Mouse (Mus musculus): ENCODE results near the gene Nrxn1. TPM values are rescaled to one million over a fixed set of nuclear protein-coding genes. Genes with fewer than 3 reads are reported as not detected.
"Not testable (repeated sequence)": the region's sequence is repeated elsewhere in the genome, so short reads cannot be mapped to it uniquely, and the experiment has no call there.

The Nrxn1 gene
- polyA plus RNA-seq, 1 experiment from 2014 or later, result 4.6 TPM

DNA sequence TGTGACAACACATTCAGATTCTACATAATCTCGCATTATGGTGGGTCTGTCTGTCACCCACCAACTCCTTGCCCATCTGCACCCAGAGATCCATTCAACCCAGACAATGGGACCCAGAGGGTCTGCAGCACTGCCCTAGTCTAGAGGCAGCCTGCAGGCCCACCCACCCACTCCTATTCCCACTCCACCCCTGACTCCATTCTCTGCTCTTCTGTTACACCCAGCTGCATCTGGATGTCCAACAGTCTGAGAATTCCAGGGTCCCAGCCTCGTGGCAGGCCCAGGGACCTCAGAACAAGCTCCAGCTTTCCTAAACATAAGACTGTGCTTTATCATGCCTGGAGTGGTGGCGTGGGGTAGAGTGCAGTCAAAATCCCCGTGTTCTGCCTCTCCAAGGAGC lies 820.6 kb downstream of the Nrxn1 start:
- no peak for ATAC-seq (ENCODE audit: low FRiP score, low TSS enrichment)
- H3K27ac ChIP-seq (ENCODE audit: low read length), result no peak overlapping the region
- H3K36me3 ChIP-seq (ENCODE audit: insufficient read depth, low read length), result no peaks in the 10 kb centered on the region
- no peak overlapping the region for H3K4me3 ChIP-seq (ENCODE audit: low read length)
- no peaks in the 10 kb centered on the region for H3K27me3 ChIP-seq (ENCODE audit: insufficient read depth, low read length)
- no peak overlapping the region for H3K4me2 ChIP-seq (replicated peaks; ENCODE audit: low read depth, low read length)
- WGBS, result 58% methylated on average over 4 of the region's 4 CpGs
- H3K4me1 ChIP-seq (ENCODE audit: insufficient read depth, low read length), result no peaks in the 10 kb centered on the region
- no peak overlapping the region for H3K9ac ChIP-seq (replicated peaks; ENCODE audit: low read length)
- H3K9me3 ChIP-seq (ENCODE audit: low read length), result no peaks in the 10 kb centered on the region

DNA sequence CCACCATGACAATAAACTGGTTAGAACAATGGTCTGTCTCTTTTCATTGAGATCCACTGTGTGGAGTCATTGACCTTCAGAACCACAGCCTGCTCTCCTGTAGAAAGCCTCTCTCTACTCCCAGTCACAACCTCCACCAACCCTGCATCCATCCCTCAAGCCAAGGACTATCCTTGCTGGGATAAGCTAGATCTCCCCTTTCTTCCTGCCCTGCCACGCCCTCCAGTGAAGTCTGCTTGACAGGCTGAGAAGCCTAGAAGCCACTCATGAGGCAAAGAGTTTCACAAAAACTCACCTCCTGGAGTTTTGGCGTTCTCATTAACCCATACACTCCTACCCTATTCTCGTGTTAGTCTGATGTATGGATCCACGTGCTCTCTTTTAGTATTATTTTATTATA lies 821.7 kb downstream of the Nrxn1 start:
- H3K4me1 ChIP-seq (ENCODE audit: insufficient read depth, low read length), result no peaks in the 10 kb centered on the region
- no peak for ATAC-seq (ENCODE audit: low FRiP score, low TSS enrichment)
- no peak overlapping the region for H3K27ac ChIP-seq (ENCODE audit: low read length)
- H3K9ac ChIP-seq (replicated peaks; ENCODE audit: low read length), result no peak overlapping the region
- no peaks in the 10 kb centered on the region for H3K9me3 ChIP-seq (ENCODE audit: low read length)
- H3K4me3 ChIP-seq (ENCODE audit: low read length), result no peak overlapping the region
- no peaks in the 10 kb centered on the region for H3K27me3 ChIP-seq (ENCODE audit: insufficient read depth, low read length)
- H3K36me3 ChIP-seq (ENCODE audit: insufficient read depth, low read length), result no peaks in the 10 kb centered on the region
- WGBS, result 26% methylated on average over 4 of the region's 4 CpGs
- no peak overlapping the region for H3K4me2 ChIP-seq (replicated peaks; ENCODE audit: low read depth, low read length)

DNA sequence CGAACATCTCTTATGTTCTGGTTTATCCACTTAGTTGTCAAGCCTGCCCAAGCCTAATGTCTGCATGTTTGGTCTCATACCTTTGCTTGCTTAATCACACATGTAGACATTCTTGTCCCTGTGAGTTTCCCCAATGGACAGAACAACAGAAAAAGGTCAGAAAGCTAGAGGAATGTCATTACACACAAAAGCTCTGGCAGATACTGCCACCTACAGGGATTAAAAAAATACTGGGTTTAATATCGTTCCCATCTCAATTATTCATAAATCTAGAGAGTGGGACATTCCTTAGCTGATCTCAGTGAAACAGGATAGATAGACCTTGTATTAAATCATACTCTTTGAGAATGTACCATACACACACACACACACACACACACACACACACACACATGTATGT lies 823.7 kb downstream of the Nrxn1 start:
- H3K4me1 ChIP-seq (ENCODE audit: insufficient read depth, low read length), result no peaks in the 10 kb centered on the region
- H3K4me2 ChIP-seq (replicated peaks; ENCODE audit: low read depth, low read length), result no peak overlapping the region
- H3K36me3 ChIP-seq (ENCODE audit: insufficient read depth, low read length), result no peaks in the 10 kb centered on the region
- no peak overlapping the region for H3K4me3 ChIP-seq (ENCODE audit: low read length)
- H3K9ac ChIP-seq (replicated peaks; ENCODE audit: low read length), result no peak overlapping the region
- H3K9me3 ChIP-seq (ENCODE audit: low read length), result no peaks in the 10 kb centered on the region
- H3K27ac ChIP-seq (ENCODE audit: low read length), result no peak overlapping the region
- H3K27me3 ChIP-seq (ENCODE audit: insufficient read depth, low read length), result no peaks in the 10 kb centered on the region
- 83% methylated on average over 2 of the region's 2 CpGs for WGBS
- no peak for ATAC-seq (ENCODE audit: low FRiP score, low TSS enrichment)

DNA sequence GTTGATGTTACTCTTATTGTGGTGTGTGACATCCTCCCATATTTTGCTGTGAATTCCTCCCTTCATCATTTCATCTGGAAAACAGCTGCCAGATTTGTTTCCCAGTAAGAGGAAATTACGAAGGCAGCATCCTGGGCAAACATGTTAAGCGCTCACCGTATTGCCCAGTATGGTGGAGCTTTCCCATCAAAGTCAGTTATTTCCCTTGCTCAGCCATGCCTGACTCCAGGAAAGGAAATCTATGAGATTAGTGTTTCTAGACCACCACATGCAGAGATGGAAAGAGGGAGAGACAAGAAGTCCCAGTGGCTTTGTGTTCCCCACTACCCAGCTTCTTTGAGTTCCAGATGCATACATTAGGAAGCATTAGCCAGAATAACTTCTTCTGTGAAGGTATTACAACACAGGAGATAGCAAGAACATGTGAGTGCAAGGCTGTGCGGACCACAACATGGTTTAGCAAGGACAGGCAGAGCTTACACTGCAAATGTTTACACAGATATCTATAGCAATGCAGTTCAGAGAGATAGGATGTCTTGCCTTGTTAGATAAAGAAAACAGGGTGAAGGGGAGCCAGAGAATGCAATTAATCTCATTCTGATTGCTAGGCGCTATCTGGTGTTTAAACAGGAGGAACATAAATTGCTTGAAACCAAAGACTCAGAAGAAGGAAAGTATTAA lies 839.3 kb downstream of the Nrxn1 start:
- Histone ChIP-seq H3K9me3 (ENCODE audit: low read length) (no peaks in the 10 kb centered on the region), H3K9ac (replicated peaks; ENCODE audit: low read length) (no peak overlapping the region), H3K27ac (ENCODE audit: low read length) (no peak overlapping the region), H3K4me1 (ENCODE audit: insufficient read depth, low read length) (peaks cover 3% of the 10 kb centered on the region; the same call in 1 of the 2 replicates), H3K4me3 (ENCODE audit: low read length) (no peak overlapping the region), H3K27me3 (ENCODE audit: insufficient read depth, low read length) (no peaks in the 10 kb centered on the region), H3K4me2 (replicated peaks; ENCODE audit: low read depth, low read length) (no peak overlapping the region), H3K36me3 (ENCODE audit: insufficient read depth, low read length) (no peaks in the 10 kb centered on the region)
- WGBS, result 34% methylated on average over 5 of the region's 5 CpGs
- no peak; the same call in 1 of the 2 replicates for ATAC-seq (ENCODE audit: low FRiP score, low TSS enrichment)

DNA sequence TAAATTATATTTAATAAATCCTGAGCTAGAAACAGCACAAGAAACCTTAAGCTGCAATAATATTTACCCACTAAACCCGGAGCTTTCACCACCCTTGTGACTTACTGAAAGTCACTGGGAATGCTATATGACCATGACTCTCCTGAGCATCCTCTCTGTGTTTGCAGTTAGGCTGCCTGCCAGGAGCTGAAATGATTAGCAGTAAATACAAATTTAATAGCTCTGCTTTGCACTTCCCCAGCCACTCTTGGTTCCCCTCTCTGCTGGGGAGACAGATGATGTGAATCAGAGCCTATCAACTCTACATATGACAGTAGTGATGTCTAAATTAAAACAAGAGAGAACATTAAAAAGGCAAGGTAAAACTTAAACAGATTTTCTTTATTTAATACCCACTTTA lies 840.7 kb downstream of the Nrxn1 start:
- H3K36me3 ChIP-seq (ENCODE audit: insufficient read depth, low read length), result no peaks in the 10 kb centered on the region
- no peak overlapping the region for H3K27ac ChIP-seq (ENCODE audit: low read length)
- no peak overlapping the region for H3K9ac ChIP-seq (replicated peaks; ENCODE audit: low read length)
- H3K4me3 ChIP-seq (ENCODE audit: low read length), result no peak overlapping the region
- no peak overlapping the region for H3K4me2 ChIP-seq (replicated peaks; ENCODE audit: low read depth, low read length)
- 48% methylated on average over 1 of the region's 1 CpGs for WGBS
- no peak for ATAC-seq (ENCODE audit: low FRiP score, low TSS enrichment)
- H3K27me3 ChIP-seq (ENCODE audit: insufficient read depth, low read length), result no peaks in the 10 kb centered on the region
- H3K4me1 ChIP-seq (ENCODE audit: insufficient read depth, low read length), result peaks cover 3% of the 10 kb centered on the region; the same call in 1 of the 2 replicates
- no peaks in the 10 kb centered on the region for H3K9me3 ChIP-seq (ENCODE audit: low read length)

DNA sequence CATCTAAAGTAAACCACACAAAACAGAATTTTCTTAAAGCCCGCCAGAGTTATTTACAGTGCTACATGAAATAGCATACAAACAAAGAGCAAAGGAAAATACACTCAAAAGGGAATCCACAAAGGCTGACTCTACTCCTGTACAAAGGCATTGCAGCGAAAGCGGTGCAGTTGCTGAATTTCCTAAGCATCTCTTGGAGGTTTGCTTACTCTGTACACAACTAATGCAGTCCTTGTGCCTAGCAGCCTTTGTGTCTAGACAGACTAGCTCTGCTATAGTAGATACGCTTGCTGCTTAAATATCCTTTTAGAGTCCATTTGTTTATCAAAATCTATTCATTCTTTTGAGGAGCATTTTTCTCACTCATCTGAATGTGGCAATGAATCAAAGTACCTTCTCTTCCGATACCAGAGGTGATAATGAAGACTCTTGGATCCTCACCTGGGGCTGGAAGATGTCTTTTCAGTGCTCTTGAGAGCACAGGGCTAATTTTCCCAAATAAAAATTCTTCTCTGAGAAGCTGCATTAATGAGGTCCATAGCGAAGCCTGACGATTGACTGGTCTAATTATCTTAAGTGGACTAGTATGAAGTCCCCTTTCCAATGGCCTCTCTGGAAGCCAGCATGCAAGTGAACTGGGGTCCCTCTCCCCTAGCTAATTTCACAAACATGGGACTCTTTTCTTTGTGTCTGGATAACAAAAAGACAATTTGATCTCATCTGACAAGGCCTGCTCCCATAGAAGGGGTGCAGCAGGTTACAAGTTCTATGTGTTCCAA lies 845.6 kb downstream of the Nrxn1 start:
- H3K9ac ChIP-seq (replicated peaks; ENCODE audit: low read length), result no peak overlapping the region
- H3K4me2 ChIP-seq (replicated peaks; ENCODE audit: low read depth, low read length), result no peak overlapping the region
- no peak for ATAC-seq (ENCODE audit: low FRiP score, low TSS enrichment)
- WGBS, result 93% methylated on average over 7 of the region's 7 CpGs
- no peaks in the 10 kb centered on the region for H3K36me3 ChIP-seq (ENCODE audit: insufficient read depth, low read length)
- no peaks in the 10 kb centered on the region for H3K9me3 ChIP-seq (ENCODE audit: low read length)
- no peaks in the 10 kb centered on the region for H3K4me1 ChIP-seq (ENCODE audit: insufficient read depth, low read length)
- H3K27ac ChIP-seq (ENCODE audit: low read length), result no peak overlapping the region
- H3K27me3 ChIP-seq (ENCODE audit: insufficient read depth, low read length), result no peaks in the 10 kb centered on the region
- no peak overlapping the region for H3K4me3 ChIP-seq (ENCODE audit: low read length)

DNA sequence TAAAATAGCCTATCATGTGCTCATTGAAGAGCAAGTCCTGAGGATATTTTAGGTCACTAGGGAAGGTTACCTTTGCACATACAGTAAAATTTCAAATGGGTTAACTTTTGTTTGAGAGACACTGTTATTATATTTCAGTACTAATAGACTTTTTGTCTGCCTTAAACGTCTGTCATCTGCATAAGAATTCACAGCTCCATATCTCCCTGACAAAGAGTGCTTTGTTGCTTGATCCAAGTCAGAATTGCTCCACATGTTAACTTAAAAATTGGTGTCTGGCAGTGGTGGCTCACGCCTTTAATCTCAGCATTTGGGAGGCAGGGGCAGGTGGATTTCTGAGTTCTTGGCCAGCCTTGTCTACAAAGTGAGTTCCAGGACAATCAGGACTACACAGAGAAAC lies 848.5 kb downstream of the Nrxn1 start:
- Histone ChIP-seq H3K27ac (ENCODE audit: low read length) (no peak overlapping the region), H3K4me3 (ENCODE audit: low read length) (no peak overlapping the region), H3K27me3 (ENCODE audit: insufficient read depth, low read length) (no peaks in the 10 kb centered on the region), H3K4me2 (replicated peaks; ENCODE audit: low read depth, low read length) (no peak overlapping the region), H3K9me3 (ENCODE audit: low read length) (no peaks in the 10 kb centered on the region), H3K4me1 (ENCODE audit: insufficient read depth, low read length) (no peaks in the 10 kb centered on the region), H3K9ac (replicated peaks; ENCODE audit: low read length) (no peak overlapping the region), H3K36me3 (ENCODE audit: insufficient read depth, low read length) (no peaks in the 10 kb centered on the region)
- WGBS, result 73% methylated on average over 2 of the region's 2 CpGs
- no peak for ATAC-seq (ENCODE audit: low FRiP score, low TSS enrichment)

DNA sequence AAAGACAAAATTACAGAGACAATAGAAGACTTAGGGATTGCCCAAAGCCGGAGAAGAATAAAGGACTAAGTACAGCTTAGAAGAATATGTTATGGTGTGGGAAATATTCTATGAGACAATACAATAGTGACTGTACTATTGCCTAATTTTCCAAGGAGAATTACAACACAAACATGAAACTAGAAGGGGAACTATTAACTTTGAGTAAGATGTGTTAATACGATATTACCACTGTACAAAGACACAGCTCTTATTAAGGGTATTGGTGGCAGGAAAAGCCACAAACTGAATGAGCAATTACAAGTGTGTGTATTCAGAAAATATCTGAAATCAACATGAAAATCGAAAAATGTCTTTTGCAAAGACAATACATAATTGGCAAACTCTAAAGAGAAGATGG lies 853.9 kb downstream of the Nrxn1 start:
- Histone ChIP-seq H3K36me3 (ENCODE audit: insufficient read depth, low read length) (no peaks in the 10 kb centered on the region), H3K4me1 (ENCODE audit: insufficient read depth, low read length) (no peaks in the 10 kb centered on the region), H3K9ac (replicated peaks; ENCODE audit: low read length) (no peak overlapping the region), H3K27me3 (ENCODE audit: insufficient read depth, low read length) (no peaks in the 10 kb centered on the region), H3K27ac (ENCODE audit: low read length) (no peak overlapping the region), H3K4me3 (ENCODE audit: low read length) (no peak overlapping the region), H3K4me2 (replicated peaks; ENCODE audit: low read depth, low read length) (no peak overlapping the region), H3K9me3 (ENCODE audit: low read length) (no peaks in the 10 kb centered on the region)
- WGBS, result 89% methylated on average over 3 of the region's 3 CpGs
- ATAC-seq (ENCODE audit: low FRiP score, low TSS enrichment), result no peak

DNA sequence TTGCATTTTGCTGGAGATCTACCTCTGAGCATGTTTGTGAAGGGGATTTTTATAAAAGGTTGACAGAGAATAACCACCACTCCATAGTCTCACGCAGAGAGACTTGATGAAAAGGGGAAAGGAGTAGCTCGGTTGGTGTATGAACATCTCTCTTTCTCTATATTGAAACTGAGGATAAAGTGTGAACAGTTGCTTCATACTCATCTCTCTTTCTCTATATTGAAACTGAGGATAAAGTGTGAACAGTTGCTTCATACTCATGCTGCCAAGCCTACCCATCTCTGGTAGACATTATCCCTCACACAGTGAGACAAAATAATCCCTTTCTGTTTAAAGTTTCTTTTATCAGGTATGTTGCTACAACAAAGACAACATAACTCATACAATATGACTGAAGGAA lies 854.4 kb downstream of the Nrxn1 start:
- 91% methylated on average over 2 of the region's 2 CpGs for WGBS

DNA sequence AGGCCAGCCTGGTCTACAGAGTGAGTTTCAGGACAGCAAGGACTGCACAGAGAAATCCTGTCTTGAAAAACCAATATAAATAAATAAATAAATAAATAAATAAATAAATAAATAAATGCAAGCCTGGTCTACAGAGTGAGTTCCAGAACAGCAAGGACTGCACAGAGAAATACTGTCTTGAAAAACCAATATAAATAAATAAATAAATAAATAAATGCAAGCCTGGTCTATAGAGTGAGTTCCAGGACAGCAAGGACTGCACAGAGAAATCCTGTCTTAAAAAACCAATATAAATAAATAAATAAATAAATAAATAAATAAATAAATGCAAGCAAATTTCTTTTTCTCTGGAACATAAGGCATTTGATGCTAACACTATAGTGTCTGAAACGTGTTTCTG lies 857.2 kb downstream of the Nrxn1 start:
- not testable (repeated sequence) for H3K9ac ChIP-seq (replicated peaks; ENCODE audit: low read length); H3K27ac ChIP-seq (ENCODE audit: low read length); H3K4me1 ChIP-seq (ENCODE audit: insufficient read depth, low read length); H3K9me3 ChIP-seq (ENCODE audit: low read length); H3K4me2 ChIP-seq (replicated peaks; ENCODE audit: low read depth, low read length); H3K27me3 ChIP-seq (ENCODE audit: insufficient read depth, low read length); H3K4me3 ChIP-seq (ENCODE audit: low read length); ATAC-seq (ENCODE audit: low FRiP score, low TSS enrichment); H3K36me3 ChIP-seq (ENCODE audit: insufficient read depth, low read length)
- 75% methylated on average over 1 of the region's 1 CpGs for WGBS

More for the DNA sequence above, 854.4 kb downstream of the Nrxn1 start:
- Histone ChIP-seq H3K4me2 (replicated peaks; ENCODE audit: low read depth, low read length) (no peak overlapping the region), H3K9me3 (ENCODE audit: low read length) (no peaks in the 10 kb centered on the region), H3K4me3 (ENCODE audit: low read length) (no peak overlapping the region), H3K36me3 (ENCODE audit: insufficient read depth, low read length) (no peaks in the 10 kb centered on the region), H3K9ac (replicated peaks; ENCODE audit: low read length) (no peak overlapping the region), H3K27ac (ENCODE audit: low read length) (no peak overlapping the region), H3K4me1 (ENCODE audit: insufficient read depth, low read length) (no peaks in the 10 kb centered on the region), H3K27me3 (ENCODE audit: insufficient read depth, low read length) (no peaks in the 10 kb centered on the region)
- ATAC-seq (ENCODE audit: low FRiP score, low TSS enrichment), result no peak
